Mouse (Mus musculus) left cerebral cortex, postnatal 10 days (tissue): ENCODE measurements at regions not wholly inside any gene's neighbourhood (a gene's known extent, or its start where the extent isn't known, plus 50 kb on each side); places are given as distances from the start of the nearest gene placed in this dataset.

Source experiments
- DNase-seq, 2 experiments: peaks; one replicate each; pipeline ENCODE4 v3.0.0; 2021 to 2022; ENCODE audit warnings: low spot score in 2 of 2, mixed read lengths in 1 of 2; ENCODE audit errors: extremely low spot score in 1 of 2
- intact Hi-C: fragments of 180-260 bp; cut with DNase I; formaldehyde crosslinking; loops from one replicate; pipeline ENCODE4 v1.15.1; 2025

- no peak for DNase-seq
- intact Hi-C loops, result no loop called here
Observed at GRCm38 (mm10) chr19:36681056-36681455, 55.4 kb downstream of the Ppp1r3c start.

- intact Hi-C loops, result no loop called here
- DNase-seq, result no peak
Observed at GRCm38 (mm10) chr19:36680322-36680721, 56.1 kb downstream of the Ppp1r3c start.

DNA sequence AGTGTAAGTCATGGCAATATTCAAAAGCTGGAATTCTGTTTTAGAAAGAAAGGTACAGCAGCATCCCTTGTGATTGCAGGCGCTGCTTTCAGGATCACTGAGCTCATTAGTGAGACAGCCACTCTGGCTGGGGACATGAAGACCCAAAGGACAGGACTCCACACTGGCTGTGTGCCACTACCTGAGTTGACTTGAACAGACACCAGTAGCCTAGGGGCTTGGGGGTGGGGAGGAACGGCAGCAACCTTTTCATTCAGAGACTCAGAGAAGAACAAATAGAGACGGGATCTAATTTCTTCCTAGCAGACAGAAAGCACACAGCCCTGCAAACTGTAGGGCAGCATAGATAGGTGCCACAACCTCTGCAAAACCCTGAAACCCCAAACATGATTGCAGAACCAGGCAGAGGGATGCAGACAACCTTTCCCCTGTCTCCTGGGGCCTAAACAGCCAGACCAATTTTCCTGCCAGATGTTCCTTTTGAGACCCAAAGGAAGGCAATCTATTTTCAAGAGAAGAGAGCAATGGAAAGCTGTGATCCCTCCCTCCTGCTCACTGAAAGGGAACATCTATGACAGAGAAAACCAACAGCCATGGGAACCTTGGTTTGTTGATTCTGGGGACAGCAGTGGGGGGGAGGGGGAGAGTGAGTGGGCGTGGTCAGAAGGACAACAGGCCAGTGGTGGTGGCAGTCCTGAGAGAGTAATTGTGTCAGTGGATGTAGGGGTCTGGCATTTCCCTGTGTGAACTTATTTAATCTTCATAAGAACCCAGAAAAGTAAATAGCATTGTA is 57.2 kb downstream of the Ppp1r3c start:
- DNase-seq, result peak in 1 of 2 experiments; percentile 45
- intact Hi-C loops, result no loop called here

- intact Hi-C loops, result no loop called here
- DNase-seq, result no peak
Observed at GRCm38 (mm10) chr19:36678382-36679027, 57.9 kb downstream of the Ppp1r3c start.

DNA sequence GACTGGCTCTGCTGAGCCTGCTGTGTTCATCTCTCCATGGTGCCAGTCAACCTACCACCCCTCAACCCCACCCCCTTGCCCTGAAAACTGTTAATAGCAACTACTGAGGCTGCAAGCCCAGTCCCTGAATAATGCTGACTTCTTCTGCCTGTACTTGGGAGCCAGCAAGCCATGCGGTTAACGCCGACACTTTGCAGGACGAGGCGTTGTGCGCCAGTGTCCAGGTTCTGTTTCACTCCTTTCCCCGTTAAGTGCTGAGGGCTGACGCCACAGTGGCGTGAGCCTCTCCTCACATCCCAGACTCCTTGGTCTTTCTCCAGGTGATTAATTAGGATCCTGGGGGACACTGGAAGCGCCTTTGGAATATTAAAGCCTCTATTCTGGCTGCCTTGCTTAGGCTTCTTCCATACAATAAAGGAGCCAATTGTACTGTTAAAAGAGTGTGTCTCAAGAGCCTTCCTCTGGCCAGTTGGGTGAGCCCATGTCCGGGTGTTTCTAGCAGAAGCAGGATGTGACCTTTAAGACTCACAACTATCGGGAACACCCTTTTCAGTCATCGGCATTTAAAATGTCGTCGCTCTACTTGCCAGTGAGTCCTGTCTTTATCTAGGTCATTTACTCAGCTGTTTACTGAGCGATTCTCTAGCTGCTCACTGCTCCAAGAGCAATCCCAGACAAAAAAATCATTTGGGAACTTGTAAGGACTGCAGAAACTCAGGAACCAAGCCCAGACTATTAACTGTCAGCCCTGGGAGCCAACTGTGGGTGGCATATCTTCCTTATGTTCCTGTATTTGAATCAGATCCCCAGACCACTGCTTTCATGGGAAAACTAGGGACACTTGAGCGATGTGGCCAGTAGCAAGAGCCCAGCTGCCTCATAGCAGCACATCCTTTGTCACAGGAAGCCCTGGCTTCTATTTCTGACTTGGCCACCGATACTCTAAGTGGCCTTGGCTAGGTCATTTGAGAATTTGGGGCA is 59.1 kb downstream of the Ppp1r3c start:
- intact Hi-C loops, result no loop called here
- DNase-seq, result no peak

DNA sequence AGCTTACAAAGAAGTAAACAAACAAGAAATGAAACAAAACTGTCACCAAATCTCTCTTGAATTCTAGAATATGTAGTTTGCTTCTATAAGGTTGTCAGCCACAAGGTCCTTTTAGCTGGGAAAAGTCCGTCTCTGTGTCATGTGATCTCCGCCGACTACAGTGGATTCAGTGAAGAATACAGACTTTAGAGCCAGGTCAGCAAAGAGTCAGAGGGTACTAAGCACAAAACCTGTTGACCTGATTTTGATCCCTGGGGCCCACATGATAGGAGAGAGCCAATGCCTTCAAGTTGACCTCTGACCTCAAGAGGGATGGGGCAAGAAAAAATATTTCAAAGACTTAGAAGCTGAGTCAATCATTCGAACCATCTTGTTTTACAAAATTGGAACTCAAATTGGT is 61.5 kb downstream of the Ppp1r3c start:
- intact Hi-C loops, result no loop called here
- DNase-seq, result no peak

GRCm38 (mm10) chr19:36670813-36671212 is 65.6 kb downstream of the Ppp1r3c start:
- intact Hi-C loops, result no loop called here
- no peak for DNase-seq
